Mouse (Mus musculus) olfactory bulb, adult 2 months (tissue): Measurements from ENCODE around the gene 4930556J24Rik.

Source experiments
- CTCF ChIP-seq: fragments of 200-500 bp; IDR thresholded peaks from 2 replicates; pipeline ENCODE4 v1.5.1; 2012; ENCODE audit warnings: low read depth, mild to moderate bottlenecking, low read length, moderate library complexity; ENCODE audit not compliant: insufficient read depth
- POLR2A ChIP-seq: fragments of 200-500 bp; IDR thresholded peaks from 2 replicates; pipeline ENCODE4 v1.6.1; 2012; ENCODE audit warnings: mild to moderate bottlenecking, low read depth, low read length, moderate library complexity; ENCODE audit not compliant: insufficient read depth

GRCm38 (mm10) chr11:3976678-3977077 is at the start of gene 4930556J24Rik:
- TF ChIP-seq POLR2A (no peak), CTCF (no peak)
